Mouse (Mus musculus): ENCODE measurements around the gene Mief2. TPM values are rescaled to one million over a fixed set of nuclear protein-coding genes. Genes with fewer than 3 reads are reported as not detected.
A peak's percentile ranks its signal among the peaks of the same experiment; 100 is the strongest.

Gene Mief2
- polyA plus RNA-seq, 1 experiment from 2014 or later = 15.6 TPM

DNA sequence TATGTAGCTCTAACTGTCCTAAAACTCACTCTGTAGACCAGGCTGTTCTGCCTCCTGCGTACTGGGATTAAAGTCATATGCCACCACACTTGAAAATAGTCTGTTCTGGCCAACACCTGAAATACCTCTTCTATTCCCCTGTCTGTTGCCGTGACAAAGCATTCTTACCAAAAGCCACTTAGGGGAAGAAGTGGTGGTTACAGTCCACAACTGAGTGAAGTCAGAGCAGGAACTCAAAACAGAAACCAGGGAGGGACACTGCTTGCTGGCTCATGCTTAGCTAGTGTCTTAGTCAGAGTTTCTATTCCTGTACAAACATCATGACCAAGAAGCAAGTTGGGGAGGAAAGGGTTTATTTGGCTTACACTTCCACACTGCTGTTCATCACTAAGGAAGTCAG, 41.1 kb downstream of the Mief2 start:
- 0 out of 2 replicates have a peak, but pooled peaks cover 3% of the 10 kb centered on the region for H3K4me1 ChIP-seq
- H3K27me3 ChIP-seq = no peaks in the 10 kb centered on the region
- H3K9me3 ChIP-seq = no peaks in the 10 kb centered on the region
- ATAC-seq (ENCODE audit: insufficient number of reproducible peaks, insufficient read depth, low FRiP score, low TSS enrichment, low read depth) = no peak
- H3K27ac ChIP-seq = no peak overlapping the region
- H3K9ac ChIP-seq = no peak overlapping the region
- H3K4me3 ChIP-seq = no peak overlapping the region
- no peak overlapping the region for H3K4me2 ChIP-seq
- 80% methylated on average over 2 of the region's 2 CpGs for WGBS
- peaks cover 9% of the 10 kb centered on the region for H3K36me3 ChIP-seq

DNA sequence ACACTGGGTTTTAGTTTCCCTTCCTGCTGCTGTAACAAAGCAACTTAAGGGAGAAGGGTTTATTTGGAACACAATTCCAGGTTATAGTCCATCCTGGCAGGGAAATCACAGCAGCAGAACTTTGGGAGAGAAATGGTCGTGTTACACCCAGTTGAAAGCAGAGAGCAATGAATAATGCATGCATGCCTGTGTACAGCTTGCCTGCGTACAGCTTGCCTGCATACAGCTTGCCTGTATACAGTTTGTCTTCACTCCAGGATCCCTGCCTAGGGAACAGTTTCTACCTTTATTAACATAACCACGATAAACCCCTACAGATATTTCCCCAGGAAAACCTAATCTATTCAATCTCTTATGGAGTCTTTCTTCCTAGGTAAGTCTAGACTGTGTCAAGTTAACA, 42.6 kb downstream of the Mief2 start:
- no peak overlapping the region for H3K4me3 ChIP-seq
- H3K27ac ChIP-seq = no peak overlapping the region
- ATAC-seq (ENCODE audit: insufficient number of reproducible peaks, insufficient read depth, low FRiP score, low TSS enrichment, low read depth) = no peak
- WGBS = 76% methylated on average over 3 of the region's 3 CpGs
- no peaks in the 10 kb centered on the region for H3K36me3 ChIP-seq
- peaks cover 14% of the 10 kb centered on the region for H3K4me1 ChIP-seq
- no peak overlapping the region for H3K4me2 ChIP-seq
- H3K9me3 ChIP-seq = no peaks in the 10 kb centered on the region
- no peak overlapping the region for H3K9ac ChIP-seq
- no peaks in the 10 kb centered on the region for H3K27me3 ChIP-seq

DNA sequence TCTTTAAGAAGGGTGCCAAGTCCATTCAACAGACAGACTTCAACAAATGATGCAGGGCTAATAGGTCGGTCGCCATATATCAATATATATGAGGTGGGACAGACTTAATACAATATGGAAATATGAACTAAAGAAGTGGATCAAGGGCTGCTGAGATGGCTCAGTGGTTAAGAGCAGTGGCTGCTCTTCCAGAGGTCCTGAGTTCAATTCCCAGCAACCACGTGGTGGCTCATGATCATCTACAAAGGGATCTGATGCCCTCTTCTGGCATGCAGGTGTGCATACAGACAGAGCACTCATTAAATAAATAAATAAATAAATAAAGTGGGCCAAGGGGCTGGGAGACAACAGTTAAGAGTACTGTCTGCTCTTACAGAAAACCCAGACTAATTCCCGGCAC, 44.0 kb downstream of the Mief2 start:
- no peak overlapping the region for H3K27ac ChIP-seq
- WGBS = 86% methylated on average over 4 of the region's 4 CpGs
- no peaks in the 10 kb centered on the region for H3K36me3 ChIP-seq
- no peaks in the 10 kb centered on the region for H3K9me3 ChIP-seq
- ATAC-seq (ENCODE audit: insufficient number of reproducible peaks, insufficient read depth, low FRiP score, low TSS enrichment, low read depth) = no peak
- H3K27me3 ChIP-seq = no peaks in the 10 kb centered on the region
- no peak overlapping the region for H3K4me2 ChIP-seq
- peaks cover 19% of the 10 kb centered on the region for H3K4me1 ChIP-seq
- no peak overlapping the region for H3K4me3 ChIP-seq
- no peak overlapping the region for H3K9ac ChIP-seq

DNA sequence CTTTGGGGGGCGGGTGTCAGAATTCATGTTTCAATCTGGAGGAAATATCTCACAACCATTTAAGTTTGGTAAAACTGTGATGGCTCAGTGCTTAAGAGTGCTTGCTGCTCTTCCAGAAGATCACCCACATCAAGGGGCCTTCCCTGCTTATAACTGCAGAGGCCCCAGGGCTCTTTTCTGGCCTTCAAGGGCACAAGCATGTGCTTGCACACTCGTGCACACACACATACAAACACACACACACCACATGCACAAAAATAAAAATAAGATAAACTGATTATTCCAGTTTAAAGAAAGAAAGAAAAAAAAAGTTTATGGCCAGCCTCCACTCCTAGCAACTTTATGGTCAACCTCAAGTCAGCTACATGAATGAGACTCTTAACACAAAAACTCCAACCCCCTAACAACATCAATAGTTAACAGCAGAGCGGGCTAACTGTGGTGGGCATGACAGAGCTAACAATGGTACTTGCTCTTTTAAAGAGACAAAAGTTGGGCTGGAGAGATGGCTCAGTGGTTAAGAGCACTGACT, 46.0 kb downstream of the Mief2 start:
- 81% methylated on average over 3 of the region's 3 CpGs for WGBS
- Histone ChIP-seq H3K9me3 (no peaks in the 10 kb centered on the region), H3K27me3 (no peaks in the 10 kb centered on the region), H3K9ac (no peak overlapping the region), H3K4me1 (peaks cover 34% of the 10 kb centered on the region), H3K36me3 (peaks cover 6% of the 10 kb centered on the region), H3K27ac (no peak overlapping the region), H3K4me3 (no peak overlapping the region), H3K4me2 (no peak overlapping the region)
- no peak for ATAC-seq (ENCODE audit: insufficient number of reproducible peaks, insufficient read depth, low FRiP score, low TSS enrichment, low read depth)

DNA sequence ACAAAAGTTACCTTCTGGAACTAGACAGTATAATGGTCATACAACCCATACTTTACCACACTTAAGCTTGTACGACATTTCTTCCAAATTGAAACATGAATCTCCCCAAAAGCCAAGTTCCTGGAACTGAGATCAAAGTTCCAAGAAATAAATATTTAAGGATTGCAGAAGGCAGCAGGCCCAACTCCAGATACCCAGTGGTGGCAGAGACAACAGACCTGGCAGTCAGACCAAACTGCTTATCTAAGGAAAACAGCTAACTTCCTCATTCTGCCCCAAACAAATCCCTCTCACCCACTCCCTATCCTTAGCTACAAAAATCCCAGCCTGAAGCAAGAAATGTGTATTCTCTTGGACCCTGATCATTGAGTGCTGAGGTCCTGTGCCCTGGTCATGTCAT, 46.6 kb downstream of the Mief2 start:
- no peak overlapping the region for H3K27ac ChIP-seq
- peak overlapping the region; percentile 73 for H3K4me2 ChIP-seq
- H3K9ac ChIP-seq = no peak overlapping the region; the same call in 1 of the 2 replicates
- peaks cover 40% of the 10 kb centered on the region for H3K4me1 ChIP-seq
- no peaks in the 10 kb centered on the region for H3K27me3 ChIP-seq
- peak overlapping the region; percentile 64; the same call in 1 of the 2 replicates for H3K4me3 ChIP-seq
- no peaks in the 10 kb centered on the region for H3K9me3 ChIP-seq
- WGBS = 68% methylated on average over 1 of the region's 1 CpGs
- peaks cover 13% of the 10 kb centered on the region for H3K36me3 ChIP-seq
- ATAC-seq (ENCODE audit: insufficient number of reproducible peaks, insufficient read depth, low FRiP score, low TSS enrichment, low read depth) = no peak

DNA sequence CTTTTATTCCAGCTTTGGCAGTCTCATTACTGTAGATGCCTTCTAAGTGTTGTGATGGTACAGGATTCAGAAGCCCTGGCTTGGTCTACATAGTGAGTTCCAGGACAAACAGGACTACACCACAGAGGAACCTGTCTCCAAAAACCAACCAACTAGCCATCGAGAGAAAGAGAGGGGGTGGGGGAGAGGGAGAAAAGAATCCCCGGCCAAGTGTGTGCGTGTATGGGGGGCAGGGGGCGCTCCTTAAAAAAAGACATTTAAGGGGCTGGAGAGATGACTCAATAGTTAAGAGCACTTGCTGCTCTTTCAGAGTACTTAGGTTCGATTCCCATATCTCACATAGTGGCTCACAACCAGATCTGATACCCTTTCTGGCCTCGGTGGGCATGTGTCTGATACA, 47.4 kb downstream of the Mief2 start:
- Histone ChIP-seq H3K9me3 (no peaks in the 10 kb centered on the region), H3K4me1 (peaks cover 47% of the 10 kb centered on the region), H3K27ac (no peak overlapping the region), H3K4me3 (peak overlapping the region; percentile 64), H3K27me3 (no peaks in the 10 kb centered on the region), H3K9ac (peak overlapping the region; percentile 86), H3K4me2 (peak overlapping the region; percentile 73), H3K36me3 (peaks cover 20% of the 10 kb centered on the region)
- 46% methylated on average over 6 of the region's 6 CpGs for WGBS
- no peak for ATAC-seq (ENCODE audit: insufficient number of reproducible peaks, insufficient read depth, low FRiP score, low TSS enrichment, low read depth)

DNA sequence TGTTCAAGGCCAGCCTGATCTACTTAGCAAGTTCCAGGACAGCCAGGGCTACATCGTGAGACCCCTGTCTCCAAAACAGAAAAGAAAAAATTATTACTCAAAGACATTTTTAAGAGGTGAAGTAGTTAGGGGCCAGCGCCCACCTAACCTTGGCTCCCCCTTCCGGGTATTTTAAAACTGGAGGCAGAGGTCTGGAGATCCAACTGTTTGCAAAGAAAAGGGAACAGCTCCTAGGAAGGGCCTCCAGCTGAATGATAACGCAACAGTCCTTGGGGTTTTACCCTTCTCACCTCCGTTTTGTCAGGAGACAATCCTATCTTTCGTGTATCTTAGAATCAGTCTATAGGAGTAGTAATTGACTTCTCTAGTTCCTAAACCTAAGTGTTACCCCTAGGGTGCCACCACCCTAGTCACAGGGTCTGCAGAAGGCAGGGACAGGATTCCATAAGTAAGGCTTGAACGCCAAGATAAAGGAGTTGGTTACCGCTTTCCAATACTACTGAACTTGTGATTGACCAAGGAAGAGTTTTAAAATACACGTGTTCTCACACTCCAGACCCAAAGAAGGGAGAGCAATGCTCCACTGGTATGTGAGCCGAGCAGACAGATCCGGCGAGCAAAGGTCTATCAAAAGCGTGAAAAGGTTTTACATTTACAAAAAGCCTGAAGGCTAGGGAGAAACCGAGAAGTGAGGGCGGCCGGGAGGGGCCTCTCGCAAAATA, 48.1 kb downstream of the Mief2 start:
- peaks cover 54% of the 10 kb centered on the region for H3K4me1 ChIP-seq
- peak overlapping the region; percentile 64 for H3K4me3 ChIP-seq
- H3K9ac ChIP-seq = peak overlapping the region; percentile 86
- ATAC-seq (ENCODE audit: insufficient number of reproducible peaks, insufficient read depth, low FRiP score, low TSS enrichment, low read depth) = no peak
- no peaks in the 10 kb centered on the region for H3K27me3 ChIP-seq
- H3K9me3 ChIP-seq = no peaks in the 10 kb centered on the region
- 4% methylated on average over 17 of the region's 17 CpGs for WGBS
- H3K27ac ChIP-seq = peak overlapping the region; percentile 92
- peak overlapping the region; percentile 73 for H3K4me2 ChIP-seq
- peaks cover 27% of the 10 kb centered on the region for H3K36me3 ChIP-seq

DNA sequence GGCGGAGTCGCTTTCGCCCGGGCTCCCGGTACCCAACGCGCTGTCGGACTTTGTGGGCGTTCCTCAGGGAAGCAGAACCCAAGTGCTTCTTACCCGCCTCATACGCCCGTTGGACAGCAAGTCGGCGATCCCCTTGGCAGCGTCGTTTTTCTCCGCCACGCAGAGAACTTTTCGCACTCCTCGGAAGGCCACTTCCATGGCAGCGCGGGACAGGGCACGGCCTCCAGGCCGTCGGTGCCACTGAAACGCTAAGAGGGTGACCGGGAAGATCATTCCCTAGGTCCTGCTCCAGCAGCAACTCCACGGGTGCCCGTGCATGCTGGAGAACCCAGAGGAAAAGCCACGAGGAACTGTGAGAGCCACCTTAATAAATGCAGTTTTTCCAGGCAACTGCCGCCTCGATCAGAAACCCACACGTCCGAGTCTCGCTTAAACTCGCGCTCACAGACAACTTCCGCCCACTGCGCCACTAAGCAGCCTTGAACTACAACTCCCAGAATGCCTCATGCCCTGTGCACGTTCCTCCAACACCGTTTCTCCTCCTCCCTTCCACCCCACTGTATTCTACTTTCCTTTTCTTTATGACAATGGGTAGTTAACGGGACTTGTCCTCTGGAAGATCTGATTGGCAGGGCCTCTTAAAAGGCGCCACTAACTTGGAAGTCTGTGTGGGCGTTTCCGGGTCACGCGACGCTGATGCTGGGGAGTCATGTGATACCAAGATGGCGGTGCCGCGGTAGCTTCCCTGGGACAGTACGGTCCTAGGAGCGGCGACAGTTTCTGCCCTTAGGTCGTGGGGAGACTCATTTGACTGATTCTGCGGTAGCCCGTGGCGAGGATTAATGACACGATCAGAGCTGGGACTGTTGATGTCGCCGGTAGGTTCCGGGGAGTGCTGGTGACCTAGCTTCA, 48.9 kb downstream of the Mief2 start, which contains the start of the genes Top3a and Smcr8:
Top3a (minus strand) TSS at position 537 of the 912 bp plus-strand sequence.
Smcr8 (plus strand) TSS at position 696 of the 912 bp plus-strand sequence.
- Histone ChIP-seq H3K27me3 (no peaks in the 10 kb centered on the region), H3K4me1 (peaks cover 62% of the 10 kb centered on the region), H3K4me3 (peak within 1 kb of the TSS; percentile 64), H3K4me2 (peak within 1 kb of the TSS; percentile 73), H3K36me3 (peaks cover 33% of the 10 kb centered on the region), H3K9me3 (no peaks in the 10 kb centered on the region), H3K27ac (peak within 1 kb of the TSS; percentile 92), H3K9ac (peak within 1 kb of the TSS; percentile 86)
- peak; percentile 94 for ATAC-seq (ENCODE audit: insufficient number of reproducible peaks, insufficient read depth, low FRiP score, low TSS enrichment, low read depth)
- WGBS = under 1% methylated on average over 62 of the region's 62 CpGs

DNA sequence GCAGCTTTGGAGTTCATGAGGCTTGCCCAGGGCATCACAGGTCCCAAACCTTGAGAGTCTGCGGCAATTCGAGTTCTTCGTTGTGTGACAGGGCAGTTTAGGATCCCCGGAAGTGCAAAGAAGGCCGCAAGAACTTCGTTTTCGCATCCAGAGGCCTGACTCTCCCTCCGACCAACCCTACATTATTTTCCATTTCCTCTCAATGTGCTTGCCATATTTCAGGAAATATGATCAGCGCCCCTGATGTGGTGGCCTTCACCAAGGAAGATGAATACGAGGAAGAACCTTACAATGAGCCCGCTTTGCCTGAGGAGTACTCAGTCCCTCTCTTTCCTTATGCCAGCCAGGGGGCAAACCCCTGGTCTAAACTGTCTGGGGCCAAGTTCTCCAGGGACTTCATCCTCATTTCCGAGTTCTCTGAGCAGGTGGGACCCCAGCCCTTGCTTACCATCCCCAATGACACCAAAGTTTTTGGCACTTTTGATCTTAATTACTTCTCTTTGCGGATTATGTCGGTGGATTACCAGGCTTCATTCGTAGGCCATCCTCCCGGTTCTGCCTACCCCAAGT, 49.7 kb downstream of the Mief2 start:
- Histone ChIP-seq H3K36me3 (peaks cover 40% of the 10 kb centered on the region), H3K4me2 (peak overlapping the region; percentile 73), H3K4me3 (peak overlapping the region; percentile 64), H3K9ac (peak overlapping the region; percentile 86), H3K4me1 (peaks cover 67% of the 10 kb centered on the region), H3K27ac (peak overlapping the region; percentile 92; the same call in 1 of the 2 replicates), H3K9me3 (no peaks in the 10 kb centered on the region), H3K27me3 (no peaks in the 10 kb centered on the region)
- WGBS = 28% methylated on average over 16 of the region's 16 CpGs
- no peak for ATAC-seq (ENCODE audit: insufficient number of reproducible peaks, insufficient read depth, low FRiP score, low TSS enrichment, low read depth)

DNA sequence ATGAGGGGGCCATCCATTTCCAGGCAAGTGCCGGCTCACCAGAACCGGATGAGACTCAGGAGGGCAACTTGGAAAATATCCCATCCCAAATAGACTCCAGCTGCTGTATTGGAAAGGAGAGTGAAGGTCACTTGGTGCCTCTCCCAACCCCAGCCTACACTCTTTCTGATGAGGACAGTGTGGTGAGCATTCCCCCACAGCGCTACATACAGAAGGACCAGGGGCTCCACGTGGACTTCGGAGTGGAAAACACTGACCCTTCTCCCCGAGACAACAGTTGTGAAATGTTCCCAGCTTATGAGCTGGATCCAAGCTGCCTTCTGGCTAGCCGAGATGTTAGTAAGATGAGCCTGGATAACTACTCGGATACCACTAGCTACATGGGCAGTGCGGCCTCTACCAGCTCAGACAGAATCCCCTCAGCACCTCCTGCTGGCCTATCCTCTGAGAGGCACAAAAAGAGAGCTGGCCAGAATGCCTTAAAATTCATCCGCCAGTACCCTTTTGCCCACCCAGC, 51.5 kb downstream of the Mief2 start:
- Histone ChIP-seq H3K27me3 (no peaks in the 10 kb centered on the region), H3K27ac (no peak overlapping the region), H3K4me3 (peak overlapping the region; percentile 18), H3K36me3 (peaks cover 58% of the 10 kb centered on the region), H3K4me1 (peaks cover 64% of the 10 kb centered on the region), H3K9me3 (no peaks in the 10 kb centered on the region), H3K9ac (peak overlapping the region; percentile 44; the same call in 1 of the 2 replicates), H3K4me2 (peak overlapping the region; percentile 52)
- ATAC-seq (ENCODE audit: insufficient number of reproducible peaks, insufficient read depth, low FRiP score, low TSS enrichment, low read depth) = no peak
- WGBS = 91% methylated on average over 10 of the region's 10 CpGs

All from embryonic facial prominence, embryonic 13.5 days (tissue).